Mouse (Mus musculus): ENCODE data around the gene Dnmbp.

The Dnmbp gene

GRCm38 (mm10) chr19:43944566-43944965, 4.6 kb upstream of the Dnmbp start:
- no peak for DNase-seq

GRCm38 (mm10) chr19:43943076-43943475, 3.1 kb upstream of the Dnmbp start:
- no peak for DNase-seq

- DNase-seq = no peak
Measured at GRCm38 (mm10) chr19:43939171-43939768, 721 bp downstream of the Dnmbp start.

- no peak for DNase-seq
Measured at GRCm38 (mm10) chr19:43938355-43938754, 1.6 kb downstream of the Dnmbp start.

GRCm38 (mm10) chr19:43930926-43931325, 9.1 kb downstream of the Dnmbp start:
- DNase-seq = no peak

- no peak for DNase-seq
Measured at GRCm38 (mm10) chr19:43930366-43930765, 9.6 kb downstream of the Dnmbp start.

- DNase-seq = no peak
Measured at GRCm38 (mm10) chr19:43929869-43930268, 10.1 kb downstream of the Dnmbp start.

GRCm38 (mm10) chr19:43927967-43928366, 12.0 kb downstream of the Dnmbp start:
- DNase-seq = no peak

- DNase-seq = no peak
Measured at GRCm38 (mm10) chr19:43927057-43927456, 12.9 kb downstream of the Dnmbp start.

- DNase-seq = no peak
Measured at GRCm38 (mm10) chr19:43926141-43926987, 13.6 kb downstream of the Dnmbp start.

GRCm38 (mm10) chr19:43924361-43924760, 15.6 kb downstream of the Dnmbp start:
- no peak for DNase-seq

GRCm38 (mm10) chr19:43922963-43923362, 17.0 kb downstream of the Dnmbp start:
- DNase-seq = no peak

- DNase-seq = no peak
Measured at GRCm38 (mm10) chr19:43921410-43921809, 18.6 kb downstream of the Dnmbp start.

- no peak for DNase-seq
Measured at GRCm38 (mm10) chr19:43920453-43921300, 19.3 kb downstream of the Dnmbp start.

- no peak for DNase-seq
Measured at GRCm38 (mm10) chr19:43919841-43920240, 20.1 kb downstream of the Dnmbp start.

- DNase-seq = no peak
Measured at GRCm38 (mm10) chr19:43918834-43919233, 21.2 kb downstream of the Dnmbp start.

- no peak for DNase-seq
Measured at GRCm38 (mm10) chr19:43917763-43918162, 22.2 kb downstream of the Dnmbp start.

GRCm38 (mm10) chr19:43917406-43917691, 22.6 kb downstream of the Dnmbp start:
- DNase-seq = no peak

- DNase-seq = peak; percentile 77 to 82
Measured at GRCm38 (mm10) chr19:43916586-43917405, 23.2 kb downstream of the Dnmbp start.

GRCm38 (mm10) chr19:43915431-43915830, 24.6 kb downstream of the Dnmbp start:
- DNase-seq = no peak

- DNase-seq = no peak
Measured at GRCm38 (mm10) chr19:43914986-43915385, 25.0 kb downstream of the Dnmbp start.

- no peak for DNase-seq
Measured at GRCm38 (mm10) chr19:43912775-43913486, 27.1 kb downstream of the Dnmbp start.

Measured in lung, adult 18-20 months (tissue).